Mouse (Mus musculus): Measurements from ENCODE around the gene Gcnt2.
A peak's percentile ranks its signal among the peaks of the same experiment; 100 is the strongest.
"Not testable (repeated sequence)": the region's sequence is repeated elsewhere in the genome, so short reads cannot be mapped to it uniquely, and the experiment has no call there.

Gcnt2 gene

GRCm38 (mm10) chr13:40874021-40874420, 14.5 kb downstream of the Gcnt2 start:
- no peak for DNase-seq (ENCODE audit: low spot score)

GRCm38 (mm10) chr13:40875415-40875814, 15.9 kb downstream of the Gcnt2 start:
- no peak for DNase-seq (ENCODE audit: low spot score)

GRCm38 (mm10) chr13:40877589-40877988, 18.0 kb downstream of the Gcnt2 start:
- DNase-seq (ENCODE audit: low spot score): no peak

GRCm38 (mm10) chr13:40880557-40880956, 21.0 kb downstream of the Gcnt2 start:
- no peak for DNase-seq (ENCODE audit: low spot score)

GRCm38 (mm10) chr13:40882606-40883005, 23.1 kb downstream of the Gcnt2 start:
- DNase-seq (ENCODE audit: low spot score): no peak

- no peak for DNase-seq (ENCODE audit: low spot score)
These were observed 24.3 kb downstream of the Gcnt2 start for GRCm38 (mm10) chr13:40883903-40884302.

GRCm38 (mm10) chr13:40884878-40885277, 25.3 kb downstream of the Gcnt2 start:
- DNase-seq (ENCODE audit: low spot score): no peak

- no peak for DNase-seq (ENCODE audit: low spot score)
These were observed 26.5 kb downstream of the Gcnt2 start for GRCm38 (mm10) chr13:40885935-40886642.

GRCm38 (mm10) chr13:40886643-40887381, 27.3 kb downstream of the Gcnt2 start:
- no peak for DNase-seq (ENCODE audit: low spot score)

- no peak for DNase-seq (ENCODE audit: low spot score)
These were observed 31.0 kb downstream of the Gcnt2 start for GRCm38 (mm10) chr13:40890595-40890994.

- DNase-seq (ENCODE audit: low spot score): not testable (repeated sequence)
These were observed 31.8 kb downstream of the Gcnt2 start for GRCm38 (mm10) chr13:40891369-40891768.

- DNase-seq (ENCODE audit: low spot score): no peak
These were observed 32.5 kb downstream of the Gcnt2 start for GRCm38 (mm10) chr13:40892043-40892442.

GRCm38 (mm10) chr13:40892547-40892946, 33.0 kb downstream of the Gcnt2 start:
- DNase-seq (ENCODE audit: low spot score): no peak

- DNase-seq (ENCODE audit: low spot score): no peak
These were observed 34.0 kb downstream of the Gcnt2 start for GRCm38 (mm10) chr13:40893573-40893972.

- DNase-seq (ENCODE audit: low spot score): not testable (repeated sequence)
These were observed 38.6 kb downstream of the Gcnt2 start for GRCm38 (mm10) chr13:40898049-40898690.

- DNase-seq (ENCODE audit: low spot score): no peak
These were observed 39.1 kb downstream of the Gcnt2 start for GRCm38 (mm10) chr13:40898698-40899097.

- peak; percentile 45 for DNase-seq (ENCODE audit: low spot score)
These were observed 39.9 kb downstream of the Gcnt2 start for GRCm38 (mm10) chr13:40899349-40899993.

- no peak for DNase-seq (ENCODE audit: low spot score)
These were observed 40.7 kb downstream of the Gcnt2 start for GRCm38 (mm10) chr13:40899994-40900970.

GRCm38 (mm10) chr13:40901263-40901662, 41.7 kb downstream of the Gcnt2 start:
- DNase-seq (ENCODE audit: low spot score): no peak

- no peak for DNase-seq (ENCODE audit: low spot score)
These were observed 42.4 kb downstream of the Gcnt2 start for GRCm38 (mm10) chr13:40901831-40902459.

- no peak for DNase-seq (ENCODE audit: low spot score)
These were observed 44.5 kb downstream of the Gcnt2 start for GRCm38 (mm10) chr13:40904080-40904479.

Data from left cerebral cortex, adult 11 months (tissue).